Mouse (Mus musculus) G1E (cell line): ENCODE measurements around the gene Zbtb40. TPM values are rescaled to one million over a fixed set of nuclear protein-coding genes. Genes with fewer than 3 reads are reported as not detected.

Source experiments
- ATAC-seq: 2 replicates; pipeline ENCODE4 v1.8.0; 2016; ENCODE audit warnings: mild to moderate bottlenecking; ENCODE audit not compliant: insufficient number of reproducible peaks, poor library complexity, low FRiP score, severe bottlenecking; ENCODE audit errors: extremely low read depth
- DNase-seq: peaks from one replicate; pipeline ENCODE4 v3.0.0; 2012; ENCODE audit warnings: low spot score
- H3K27me3 ChIP-seq: 2 replicates; pipeline ENCODE4 v1.6.1; 2012; ENCODE audit warnings: mild to moderate bottlenecking, low read length, inconsistent platforms; ENCODE audit not compliant: insufficient read depth
- H3K36me3 ChIP-seq: replicated peaks from 2 replicates; pipeline ENCODE3; 2012; ENCODE audit warnings: mild to moderate bottlenecking, inconsistent platforms
- H3K4me1 ChIP-seq: 2 replicates; pipeline ENCODE4 v1.6.1; 2012; ENCODE audit warnings: low read depth, low read length, inconsistent platforms, mixed read lengths; ENCODE audit not compliant: insufficient read depth
- H3K4me3 ChIP-seq: 2 replicates; pipeline ENCODE4 v1.5.1; 2012; ENCODE audit warnings: low read depth, mild to moderate bottlenecking, inconsistent platforms, low read length, moderate library complexity, mixed read lengths
- H3K9me3 ChIP-seq: replicated peaks from 2 replicates; pipeline ENCODE4 v1.6.1; 2012; ENCODE audit warnings: inconsistent platforms
- CTCF ChIP-seq: IDR thresholded peaks from 2 replicates; pipeline ENCODE4 v1.5.1; 2012; ENCODE audit warnings: low read depth, low read length, inconsistent platforms, mixed read lengths
- GATA1 ChIP-seq: IDR thresholded peaks from 2 replicates; pipeline ENCODE4 v1.6.1; 2012; ENCODE audit warnings: borderline replicate concordance, low read length, inconsistent platforms, mixed read lengths
- GATA2 ChIP-seq: IDR thresholded peaks from 2 replicates; pipeline ENCODE4 v1.6.1; 2012; ENCODE audit warnings: low read depth, low read length, inconsistent platforms, borderline replicate concordance
- POLR2AphosphoS5 ChIP-seq: IDR thresholded peaks from 2 replicates; pipeline ENCODE4 v1.6.1; 2012; ENCODE audit warnings: low read depth, low read length, inconsistent platforms; ENCODE audit not compliant: insufficient replicate concordance
- TAL1 ChIP-seq: conservative IDR thresholded peaks from 2 replicates; pipeline ENCODE4 v1.6.1; 2012; ENCODE audit warnings: low read depth, low read length, inconsistent platforms, mixed read lengths
- polyA plus RNA-seq: library from polyadenylated mRNA; stranded (reverse); fragments of >175 nt; gene quantifications from 2 replicates; pipeline ENCODE4 v1.2.3, GENCODE M21; 2012
- total RNA-seq, 2 experiments: library from RNA; stranded (forward) in 1 of 2; stranded (reverse) in 1 of 2; fragments of 200-1000 nt in 1 of 2; fragments of >200 nt in 1 of 2; fragmentation: Nextera tagmentation in 1 of 2; gene quantifications; 2 replicates each; pipeline ENCODE4 v1.2.3; 2014 to 2017

The Zbtb40 gene
- total and polyA plus RNA-seq, 3 experiments: 14.4 to 17.8 (median 16.7) TPM

DNA sequence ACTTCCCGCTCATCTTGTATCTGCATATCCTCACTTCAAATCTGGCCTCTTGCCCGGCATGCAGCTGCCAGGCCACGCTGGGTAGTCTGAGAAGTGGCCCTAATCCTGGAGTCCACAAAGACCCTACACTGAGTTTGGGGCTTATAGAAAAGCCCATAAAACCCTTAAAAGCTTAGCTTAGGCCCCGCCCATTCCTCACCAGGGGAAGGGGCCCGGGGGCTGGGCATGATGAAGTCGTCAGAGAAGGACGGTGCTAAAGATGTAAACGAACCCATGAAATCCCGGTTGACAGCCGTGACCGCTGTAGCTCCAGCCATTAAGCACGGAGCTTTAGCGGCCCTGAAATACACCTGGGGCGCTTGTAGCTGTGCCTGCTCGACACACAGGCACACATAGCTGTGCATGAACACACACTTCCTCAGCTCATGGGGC, 83.6 kb downstream of the Zbtb40 start:
- DNase-seq (no peak), ATAC-seq (no peak)
- TF ChIP-seq GATA1 (no peak), TAL1 (no peak), GATA2 (no peak), CTCF (no peak), POLR2AphosphoS5 (no peak)
- peaks cover 5% of the 10 kb centered on the region for H3K4me1 ChIP-seq
- no peak overlapping the region for H3K4me3 ChIP-seq
- no peaks in the 10 kb centered on the region for H3K9me3 ChIP-seq
- no peaks in the 10 kb centered on the region for H3K36me3 ChIP-seq
- peaks cover 51% of the 10 kb centered on the region for H3K27me3 ChIP-seq

DNA sequence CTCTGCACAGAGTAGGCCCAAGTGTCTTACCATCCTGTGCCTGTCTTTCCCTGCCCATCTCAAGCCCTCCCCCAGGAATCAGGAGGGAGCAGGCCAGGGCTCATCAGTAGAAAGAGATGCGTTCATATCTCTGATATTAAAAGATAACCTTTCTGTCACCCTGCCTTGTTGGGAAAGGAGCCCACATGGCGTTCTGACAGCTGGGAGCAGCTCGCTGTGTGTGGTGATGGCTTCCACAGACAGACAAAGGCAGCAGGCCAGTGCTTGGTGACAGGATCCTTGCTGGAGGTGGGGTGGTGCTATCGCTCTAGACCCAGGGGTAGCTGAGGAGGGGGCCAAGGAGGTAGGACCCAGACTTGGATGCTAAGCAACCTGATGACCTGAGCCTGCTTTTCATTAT, 86.2 kb downstream of the Zbtb40 start:
- Histone ChIP-seq H3K4me1 (peaks cover 5% of the 10 kb centered on the region), H3K36me3 (no peaks in the 10 kb centered on the region), H3K4me3 (no peak overlapping the region), H3K27me3 (peaks cover 40% of the 10 kb centered on the region), H3K9me3 (no peaks in the 10 kb centered on the region)
- ATAC-seq (no peak), DNase-seq (no peak)
- no peak for TF ChIP-seq GATA2

DNA sequence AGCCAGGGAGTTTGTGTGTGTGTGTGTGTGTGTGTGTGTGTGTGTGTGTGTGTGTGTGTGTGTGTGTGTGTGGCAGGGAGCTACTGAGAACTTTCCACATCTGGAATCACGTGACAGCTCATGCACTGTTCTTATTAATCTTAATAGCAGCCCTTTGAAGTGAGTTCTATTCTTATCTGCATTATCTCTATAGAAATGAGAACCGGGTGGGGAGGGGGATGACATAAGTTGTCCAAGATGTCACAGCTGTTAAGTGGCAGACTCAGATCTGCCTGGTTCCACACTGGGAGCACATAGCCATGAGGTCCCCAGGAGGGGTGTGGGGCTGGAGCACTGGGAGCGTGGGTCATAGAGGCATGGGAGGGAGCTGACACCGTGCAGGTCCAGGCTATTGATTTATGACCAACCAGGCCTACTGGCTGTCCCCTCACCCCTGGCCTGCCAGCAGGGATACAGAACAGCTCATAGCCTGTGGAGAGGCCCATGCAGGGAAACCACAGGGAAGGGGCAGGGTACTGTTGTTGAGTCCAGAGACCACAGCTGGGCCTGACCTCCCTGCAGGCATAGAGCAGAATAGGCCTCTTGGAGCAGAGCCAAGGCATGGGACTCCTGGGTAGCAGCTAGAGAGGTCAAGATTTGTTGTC, 86.8 kb downstream of the Zbtb40 start:
- Histone ChIP-seq H3K27me3 (peaks cover 38% of the 10 kb centered on the region), H3K9me3 (peaks cover 3% of the 10 kb centered on the region), H3K36me3 (no peaks in the 10 kb centered on the region), H3K4me3 (no peak overlapping the region), H3K4me1 (peaks cover 5% of the 10 kb centered on the region)
- no peak for ATAC-seq
- no peak for DNase-seq
- no peak for TF ChIP-seq CTCF

DNA sequence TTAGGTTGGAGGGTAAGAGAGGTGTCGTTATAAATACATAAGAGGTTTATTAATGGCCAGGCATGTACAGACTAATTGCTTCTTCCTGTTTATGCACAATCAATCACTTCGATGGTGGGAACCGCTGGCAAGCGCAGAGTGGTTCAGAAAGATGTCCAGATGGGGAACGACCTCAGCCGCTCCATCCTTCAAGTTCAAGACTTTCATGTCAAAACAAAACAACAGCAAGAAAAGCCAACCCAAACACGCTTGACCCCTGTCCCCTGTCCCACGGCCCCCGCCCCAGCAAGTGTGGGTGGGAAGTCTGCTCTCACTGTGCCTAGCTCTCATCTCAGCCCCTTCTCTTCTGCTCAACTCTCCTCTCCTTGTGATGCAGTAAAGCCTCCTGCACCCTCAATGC, 88.0 kb downstream of the Zbtb40 start:
- peaks cover 29% of the 10 kb centered on the region for H3K27me3 ChIP-seq
- DNase-seq (no peak), ATAC-seq (no peak)
- no peaks in the 10 kb centered on the region for H3K36me3 ChIP-seq
- H3K4me1 ChIP-seq: peaks cover 5% of the 10 kb centered on the region
- H3K9me3 ChIP-seq: peaks cover 3% of the 10 kb centered on the region
- TF ChIP-seq CTCF (no peak), TAL1 (no peak), POLR2AphosphoS5 (no peak), GATA2 (no peak), GATA1 (no peak)
- no peak overlapping the region for H3K4me3 ChIP-seq

DNA sequence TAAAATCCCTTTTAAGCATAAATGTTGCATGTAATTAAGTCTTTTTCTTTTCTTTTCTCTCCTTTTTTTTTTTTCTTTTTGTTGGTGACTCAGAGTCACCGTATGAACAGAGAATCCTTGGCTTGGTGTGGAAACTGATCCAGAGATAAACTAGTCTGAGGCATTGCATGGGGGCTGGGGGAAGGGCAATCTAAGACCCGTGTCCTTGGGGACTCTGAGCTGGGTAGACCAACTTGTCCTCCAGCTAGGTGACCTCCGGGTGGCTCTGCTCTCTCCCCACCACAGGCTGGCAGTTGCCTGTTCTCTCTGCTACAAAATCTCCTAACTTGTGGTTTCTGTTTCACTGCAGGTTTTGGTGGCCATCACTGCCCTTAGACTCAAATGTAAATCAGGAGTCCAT, 88.5 kb downstream of the Zbtb40 start:
- H3K4me3 ChIP-seq: no peak overlapping the region
- no peak for TF ChIP-seq CTCF
- TF ChIP-seq TAL1: no peak
- TF ChIP-seq GATA2: no peak
- no peak for TF ChIP-seq GATA1
- TF ChIP-seq POLR2AphosphoS5: no peak
- DNase-seq (no peak), ATAC-seq (no peak)
- peaks cover 26% of the 10 kb centered on the region for H3K27me3 ChIP-seq
- H3K9me3 ChIP-seq: peaks cover 3% of the 10 kb centered on the region
- H3K4me1 ChIP-seq: peaks cover 5% of the 10 kb centered on the region
- no peaks in the 10 kb centered on the region for H3K36me3 ChIP-seq

DNA sequence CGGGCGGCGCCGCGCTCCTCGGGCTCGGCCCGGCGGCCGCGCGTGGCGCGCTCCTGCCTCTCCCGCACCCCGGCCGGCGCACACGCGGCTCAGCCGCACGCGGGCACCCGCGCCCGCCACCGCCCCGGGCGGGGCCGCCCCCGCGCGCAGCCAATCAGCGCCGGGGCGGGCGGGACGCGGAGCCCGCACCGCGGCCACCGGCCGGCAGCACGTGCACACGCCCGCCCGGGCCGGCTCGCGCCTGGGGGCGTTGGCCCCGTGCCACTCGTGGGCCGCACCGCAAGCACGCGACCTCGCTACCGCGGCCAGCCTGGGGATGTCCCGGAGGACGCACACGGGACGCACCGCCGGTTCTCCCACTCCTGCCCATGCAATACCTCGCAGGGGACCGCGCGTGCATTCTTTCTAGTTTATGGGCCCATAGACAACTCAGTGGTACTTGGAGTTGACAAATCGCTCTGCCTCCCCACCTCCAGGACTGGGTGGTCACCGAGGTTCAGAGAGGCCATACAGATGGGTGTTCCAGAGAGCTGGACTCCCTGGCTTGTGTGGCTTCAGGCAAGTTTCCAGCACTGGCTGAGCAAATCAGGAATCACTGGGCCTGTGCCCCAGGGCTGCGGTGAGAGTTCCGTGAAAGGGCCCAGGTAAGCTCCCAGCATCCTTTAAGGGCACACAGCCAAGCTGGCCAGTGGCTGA, 91.7 kb downstream of the Zbtb40 start, which contains the start of gene Epha8:
TSS of gene Epha8 (minus strand) at position 66 of the 696 bp plus-strand sequence.
- no peak for TF ChIP-seq TAL1
- no peak for TF ChIP-seq POLR2AphosphoS5
- no peak for TF ChIP-seq GATA2
- no peak for TF ChIP-seq GATA1
- DNase-seq (no peak), ATAC-seq (no peak)
- H3K9me3 ChIP-seq: peaks cover 3% of the 10 kb centered on the region
- H3K4me3 ChIP-seq: no peak within 1 kb of the TSS
- H3K27me3 ChIP-seq: peaks cover 31% of the 10 kb centered on the region
- peaks cover 3% of the 10 kb centered on the region for H3K4me1 ChIP-seq
- H3K36me3 ChIP-seq: no peaks in the 10 kb centered on the region

DNA sequence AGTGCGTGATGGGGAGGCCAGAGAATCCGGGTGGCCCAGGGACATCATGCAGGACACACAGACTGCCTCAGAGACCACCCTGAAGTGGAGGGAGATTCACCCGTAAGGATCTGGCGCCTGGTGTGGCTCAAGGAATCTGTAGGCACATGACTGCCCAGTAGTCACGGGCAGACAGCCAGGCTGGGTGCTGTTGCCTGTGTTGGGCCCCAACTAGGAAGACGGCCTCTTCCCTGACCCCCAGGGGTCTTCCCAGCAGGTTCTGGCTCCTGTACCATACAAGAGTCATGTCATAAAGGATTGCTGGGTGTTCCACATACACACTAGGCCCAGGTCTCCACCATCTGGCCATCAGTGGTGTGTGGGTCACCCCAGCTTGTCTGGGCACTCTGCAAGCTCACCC, 94.0 kb downstream of the Zbtb40 start:
- Histone ChIP-seq H3K9me3 (peaks cover 3% of the 10 kb centered on the region), H3K27me3 (peaks cover 33% of the 10 kb centered on the region), H3K4me1 (no peaks in the 10 kb centered on the region), H3K4me3 (no peak overlapping the region), H3K36me3 (no peaks in the 10 kb centered on the region)
- no peak for TF ChIP-seq GATA1
- TF ChIP-seq TAL1: no peak
- TF ChIP-seq POLR2AphosphoS5: no peak
- no peak for TF ChIP-seq CTCF
- TF ChIP-seq GATA2: no peak
- DNase-seq (no peak), ATAC-seq (no peak)
